Comparison of ENCODE assay signal across 17 mouse cellular contexts in genomic region chr10:42849081-42849400, GRCm38 (mm10). TPM values are rescaled to one million over a fixed set of nuclear protein-coding genes. Genes with fewer than 3 reads are reported as not detected.
DNase-seq lines count a peak whose midpoint lies in the region; ATAC-seq and TF ChIP-seq lines count a peak whose summit lies in the region.
"Had no signal": no experiment of that assay in that cellular context is flagged by ENCODE, and none has a peak within 500 bp of the region (broad histone marks: within the 10 kb centered on the region; RNA-seq: fewer than 3 reads in every experiment).

No protein-coding gene starts in this region.

- H3K9me3 ChIP-seq in heart, embryonic 16.5 days (replicated peaks; ENCODE audit: control insufficient read depth, low read length) = peaks cover 9% of the 10 kb centered on the region
- H3K9me3 ChIP-seq in MEL (replicated peaks; ENCODE audit: insufficient read depth, low read length) = no peaks in the 10 kb centered on the region
- H3K9me3 ChIP-seq in intestine, postnatal 0 days (ENCODE audit: control insufficient read depth) = no peaks in the 10 kb centered on the region
- no peaks in the 10 kb centered on the region; the same call in 1 of the 2 replicates for H3K9me3 ChIP-seq in forebrain, embryonic 14.5 days (replicated peaks; ENCODE audit: control insufficient read depth, low read length)
- H3K9me3 ChIP-seq: forebrain, embryonic 15.5 days; G1E; heart, embryonic 10.5 days had no signal

- peak; percentile 37 for ATAC-seq in heart, embryonic 16.5 days (replicated peaks; ENCODE audit: extremely low read depth, insufficient read depth, low FRiP score)
- ATAC-seq in intestine, postnatal 0 days = peak; percentile 89
- no peak for ATAC-seq in forebrain, embryonic 14.5 days
- ATAC-seq: forebrain, embryonic 15.5 days had no signal

- no peak for TF ChIP-seq EP300 in MEL (IDR thresholded peaks at IDR 0.05; ENCODE audit: low read depth in 1 of 2, low read length in 2 of 2)

- DNase-seq in heart, postnatal 4 days = no peak
- peak; percentile 50 for DNase-seq in MEL (ENCODE audit: low read depth, low spot score)
- peak; percentile 22 to 43 for DNase-seq in thymus, postnatal 10 days (ENCODE audit: low spot score in 2 of 2)
- DNase-seq in cerebellum, adult 9-11 months = no peak
- no peak for DNase-seq in layer of hippocampus, adult 2 months (ENCODE audit: low spot score in 2 of 2)
- no peak for DNase-seq in forebrain, embryonic 14.5 days (ENCODE audit: low spot score)
- DNase-seq: cerebellum, adult 11-12 months; gastrocnemius, postnatal 14 days; kidney, adult 8-10 months; right cerebral cortex, postnatal 25 days had no signal

- no peaks in the 10 kb centered on the region for H3K36me3 ChIP-seq in heart, embryonic 16.5 days (ENCODE audit: control insufficient read depth, insufficient read depth)
- no peaks in the 10 kb centered on the region for H3K36me3 ChIP-seq in MEL (ENCODE audit: control insufficient read depth in 1 of 2, insufficient read depth in 2 of 2, low read length in 2 of 2)
- H3K36me3 ChIP-seq in intestine, postnatal 0 days (ENCODE audit: control insufficient read depth, insufficient read depth) = no peaks in the 10 kb centered on the region
- no peaks in the 10 kb centered on the region for H3K36me3 ChIP-seq in forebrain, embryonic 14.5 days (ENCODE audit: control insufficient read depth, insufficient read depth, low read length)
- H3K36me3 ChIP-seq: forebrain, embryonic 15.5 days; G1E; heart, embryonic 10.5 days had no signal

- no peak for TF ChIP-seq RAD21 in MEL (IDR thresholded peaks at IDR 0.05; ENCODE audit: low read depth, low read length)

- H3K9ac ChIP-seq in heart, embryonic 16.5 days (ENCODE audit: low read length) = no peak overlapping the region
- H3K9ac ChIP-seq in MEL (ENCODE audit: control insufficient read depth, low read depth, low read length, poor library complexity, severe bottlenecking) = no peak overlapping the region
- no peak overlapping the region for H3K9ac ChIP-seq in intestine, postnatal 0 days (ENCODE audit: low read depth, low read length)
- H3K9ac ChIP-seq in forebrain, embryonic 14.5 days (ENCODE audit: low read length) = no peak overlapping the region
- H3K9ac ChIP-seq: forebrain, embryonic 15.5 days had no signal

- TF ChIP-seq POLR2A in MEL (IDR thresholded peaks at IDR 0.05; ENCODE audit: control insufficient read depth in 1 of 2, insufficient read depth in 1 of 2, low read depth in 1 of 2, low read length in 2 of 2, poor library complexity in 1 of 2) = no peak

- no peaks in the 10 kb centered on the region for H3K79me2 ChIP-seq in MEL (ENCODE audit: control insufficient read depth, insufficient read depth, low read length, poor library complexity)

- no peaks in the 10 kb centered on the region for H3K27me3 ChIP-seq in heart, embryonic 16.5 days (ENCODE audit: control insufficient read depth, insufficient read depth, low read length)
- no peaks in the 10 kb centered on the region; a peak in 2 of 4 replicates for H3K27me3 ChIP-seq in MEL (ENCODE audit: control insufficient read depth in 1 of 2, insufficient read depth in 2 of 2, low read length in 2 of 2)
- no peaks in the 10 kb centered on the region for H3K27me3 ChIP-seq in intestine, postnatal 0 days (replicated peaks; ENCODE audit: control insufficient read depth, insufficient read depth, low read length)
- no peaks in the 10 kb centered on the region for H3K27me3 ChIP-seq in forebrain, embryonic 14.5 days (replicated peaks; ENCODE audit: control insufficient read depth, insufficient read depth, low read length)
- H3K27me3 ChIP-seq: forebrain, embryonic 15.5 days had no signal

- H3K27ac ChIP-seq in heart, embryonic 16.5 days (ENCODE audit: low read length) = no peak overlapping the region
- no peak overlapping the region for H3K27ac ChIP-seq in MEL (ENCODE audit: control insufficient read depth, low read depth, low read length)
- H3K27ac ChIP-seq in intestine, postnatal 0 days (ENCODE audit: low read depth, low read length) = peak overlapping the region; percentile 79
- H3K27ac ChIP-seq in layer of hippocampus, adult 2 months = no peak overlapping the region
- H3K27ac ChIP-seq in forebrain, embryonic 14.5 days (ENCODE audit: low read depth, low read length) = no peak overlapping the region
- H3K27ac ChIP-seq: forebrain, embryonic 15.5 days; heart, embryonic 10.5 days had no signal

- no peaks in the 10 kb centered on the region for H3K4me1 ChIP-seq in heart, embryonic 16.5 days (ENCODE audit: control insufficient read depth, insufficient read depth, low read length)
- no peaks in the 10 kb centered on the region; a peak in 1 of 4 replicates for H3K4me1 ChIP-seq in MEL (ENCODE audit: control insufficient read depth in 1 of 2, insufficient read depth in 2 of 2, low read length in 2 of 2)
- H3K4me1 ChIP-seq in intestine, postnatal 0 days (replicated peaks; ENCODE audit: control insufficient read depth, insufficient read depth, low read length) = no peaks in the 10 kb centered on the region
- no peaks in the 10 kb centered on the region for H3K4me1 ChIP-seq in forebrain, embryonic 14.5 days (ENCODE audit: control insufficient read depth, insufficient read depth, low read length)
- H3K4me1 ChIP-seq: forebrain, embryonic 15.5 days; heart, embryonic 10.5 days had no signal

- no peak overlapping the region for H3K4me2 ChIP-seq in heart, embryonic 16.5 days (ENCODE audit: low read depth, low read length)
- peak overlapping the region; percentile 49 for H3K4me2 ChIP-seq in intestine, postnatal 0 days (replicated peaks; ENCODE audit: low read depth)
- H3K4me2 ChIP-seq in forebrain, embryonic 14.5 days (ENCODE audit: low read length) = no peak overlapping the region
- H3K4me2 ChIP-seq: forebrain, embryonic 15.5 days; midbrain, embryonic 11.5 days had no signal

- no peak overlapping the region for H3K4me3 ChIP-seq in heart, embryonic 16.5 days (ENCODE audit: low read length)
- no peak overlapping the region for H3K4me3 ChIP-seq in MEL (ENCODE audit: control insufficient read depth in 1 of 2, insufficient read depth in 1 of 2, low read depth in 2 of 2, low read length in 2 of 2)
- H3K4me3 ChIP-seq in intestine, postnatal 0 days (ENCODE audit: low read depth, low read length) = no peak overlapping the region
- no peak overlapping the region for H3K4me3 ChIP-seq in layer of hippocampus, adult 2 months
- H3K4me3 ChIP-seq in forebrain, embryonic 14.5 days (ENCODE audit: low read depth, low read length) = no peak overlapping the region
- H3K4me3 ChIP-seq: forebrain, embryonic 15.5 days; heart, embryonic 10.5 days; myocyte had no signal

- TF ChIP-seq CTCF in MEL (IDR thresholded peaks at IDR 0.05 in 2 of 3, conservative IDR thresholded peaks at IDR 0.05 in 1 of 3; ENCODE audit: control insufficient read depth in 1 of 3, insufficient read depth in 1 of 3, low read depth in 2 of 3, low read length in 3 of 3, poor library complexity in 1 of 3, severe bottlenecking in 1 of 3) = no peak
- no peak for TF ChIP-seq CTCF in intestine, postnatal 0 days (IDR thresholded peaks at IDR 0.05; ENCODE audit: low read depth)
- no peak for TF ChIP-seq CTCF in layer of hippocampus, adult 2 months (conservative IDR thresholded peaks at IDR 0.05)

- WGBS in heart, embryonic 16.5 days = 82% methylated on average over 7 of the region's 7 CpGs
- 80% methylated on average over 7 of the region's 7 CpGs for WGBS in intestine, postnatal 0 days
- 93% methylated on average over 7 of the region's 7 CpGs for WGBS in forebrain, embryonic 14.5 days

TF ChIP-seq in MEL, 35 proteins besides CTCF, POLR2A, EP300 and RAD21:
- TF ChIP-seq USF2 (IDR thresholded peaks at IDR 0.05; ENCODE audit: borderline replicate concordance in 1 of 2, insufficient read depth in 1 of 2, low read depth in 1 of 2, low read length in 2 of 2) = no peak
- TF ChIP-seq POLR2AphosphoS2 (IDR thresholded peaks at IDR 0.05; ENCODE audit: low read length) = no peak
- no peak for TF ChIP-seq KAT2A (conservative IDR thresholded peaks at IDR 0.05; ENCODE audit: low read depth, low read length)
- TF ChIP-seq NRF1 (IDR thresholded peaks at IDR 0.05; ENCODE audit: insufficient read depth, low read depth, low read length, poor library complexity, severe bottlenecking) = no peak
- no peak for TF ChIP-seq UBTF (IDR thresholded peaks at IDR 0.05; ENCODE audit: borderline replicate concordance, insufficient read depth, low read depth, low read length)
- no peak for TF ChIP-seq HCFC1 (IDR thresholded peaks at IDR 0.05; ENCODE audit: low read depth, low read length)
- no peak for TF ChIP-seq NELFE (IDR thresholded peaks at IDR 0.05; ENCODE audit: low read depth, low read length)

RNA-seq across cellular contexts. Expression of gene Scml4, which starts 11.1 kb away (rescaled TPM):
- polyA plus RNA-seq in heart, embryonic 16.5 days (2015; fragmentation: Nextera tagmentation; extraction: Ambion mirVana) = 1.2 and 2.0 TPM in 2 replicates
- 1 to 10 TPM; 4.2 to 4.9 TPM for total RNA-seq in heart, postnatal 4 days (2021)
- 0.08 TPM in 1 of 2 replicates, not detected in the other for total RNA-seq in MEL (2012; rRNA removed)
- polyA plus RNA-seq in MEL (2012; ENCODE audit: insufficient read depth in 1 of 2, insufficient read length in 2 of 2, low read depth in 1 of 2, low replicate concordance in 2 of 2, missing spikeins in 1 of 2) = under 1 TPM in 1 of 2 experiments, not detected in 1; 0.03 TPM
- 13.0 and 13.7 TPM in 2 replicates for polyA plus RNA-seq in intestine, postnatal 0 days (2015; fragmentation: Nextera tagmentation; extraction: Ambion mirVana)
- total RNA-seq in layer of hippocampus, adult 2 months (2021) = 1 to 10 TPM; 3.7 to 5.6 TPM
- polyA plus RNA-seq in forebrain, embryonic 14.5 days (2014; fragmentation: Nextera tagmentation; extraction: Ambion mirVana) = 4.9 and 9.0 TPM in 2 replicates
- total RNA-seq: G1E had no signal
- polyA plus RNA-seq: G1E had no signal

Comparison
In these comparisons a context has a peak if more than half of its experiments do, and no peak if none do; other contexts are left out.
1. DNase-seq: peak in MEL (single experiment) and thymus, postnatal 10 days (2 of 2); none in heart, postnatal 4 days (single experiment), cerebellum, adult 9-11 months (single experiment), layer of hippocampus, adult 2 months (0 of 2) and forebrain, embryonic 14.5 days (single experiment).